Mouse (Mus musculus) bone marrow, adult 2 months (tissue): Measurements from ENCODE around the gene Nav2. TPM values are rescaled to one million over a fixed set of nuclear protein-coding genes. Genes with fewer than 3 reads are reported as not detected.

ENCODE experiments used
- H3K27ac ChIP-seq: fragments of 200-500 bp; 2 replicates; pipeline ENCODE4 v1.5.1; 2012; ENCODE audit warnings: low read depth, mild to moderate bottlenecking, control low read depth, inconsistent platforms, low read length; ENCODE audit not compliant: control insufficient read depth, poor library complexity, insufficient read depth
- H3K4me1 ChIP-seq: fragments of 200-500 bp; 2 replicates; pipeline ENCODE4 v1.6.1; 2011; ENCODE audit warnings: low read length; ENCODE audit not compliant: control insufficient read depth, insufficient read depth
- H3K4me3 ChIP-seq: fragments of 200-500 bp; replicated peaks from 2 replicates; pipeline ENCODE3; 2011; ENCODE audit warnings: mild to moderate bottlenecking, low read depth, low read length, control low read depth; ENCODE audit not compliant: control insufficient read depth
- CTCF ChIP-seq: fragments of 200-500 bp; IDR thresholded peaks from 2 replicates; pipeline ENCODE4 v1.5.1; 2011; ENCODE audit warnings: low read length, control low read depth; ENCODE audit not compliant: control insufficient read depth, insufficient read depth
- POLR2A ChIP-seq: fragments of 200-500 bp; IDR thresholded peaks from 2 replicates; pipeline ENCODE4 v1.6.1; 2011; ENCODE audit warnings: low read depth, mild to moderate bottlenecking, control low read depth, low read length, borderline replicate concordance; ENCODE audit not compliant: control insufficient read depth
- WGBS: fragments of 180-500 bp; shearing (Covaris S2); methylation state at CpG from one replicate; pipeline ENCODE4 v1.1.7; 2018; 5-methylcytosine and 5-hydroxymethylcytosine counted together
- polyA plus RNA-seq: library from polyadenylated mRNA; stranded (reverse); fragments of >200 nt; gene quantifications from 2 replicates; pipeline ENCODE4 v1.2.4, GENCODE M21; 2011; ENCODE audit warnings: low replicate concordance; ENCODE audit not compliant: missing spikeins, insufficient read depth, insufficient read length

Gene Nav2
- polyA plus RNA-seq, 1 experiment: 8.5 TPM

GRCm38 (mm10) chr7:49562851-49563250, 654.3 kb downstream of the Nav2 start:
- Histone ChIP-seq H3K27ac (no peak overlapping the region), H3K4me1 (no peaks in the 10 kb centered on the region), H3K4me3 (no peak overlapping the region)
- TF ChIP-seq POLR2A (no peak), CTCF (no peak)
- 88% methylated on average over 8 of the region's 8 CpGs for WGBS

DNA sequence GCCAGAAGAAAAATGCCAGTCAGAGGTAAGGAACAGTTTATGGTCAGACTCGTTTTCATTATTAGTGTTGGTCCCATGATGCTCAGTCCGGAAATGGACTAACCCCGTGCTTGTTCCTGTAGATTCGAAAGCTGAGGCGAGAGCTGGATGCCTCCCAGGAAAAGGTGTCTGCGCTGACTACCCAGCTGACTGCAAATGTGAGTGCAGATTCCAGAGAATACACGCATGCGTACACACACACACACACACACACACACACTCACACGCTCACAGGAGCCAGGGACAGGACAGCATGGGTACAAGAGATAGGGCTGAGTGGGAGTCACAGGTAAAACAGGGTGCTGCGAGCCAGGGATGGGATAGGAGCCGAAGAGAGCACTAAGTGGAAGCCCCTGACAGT, 656.6 kb downstream of the Nav2 start:
- Histone ChIP-seq H3K4me1 (no peaks in the 10 kb centered on the region), H3K27ac (no peak overlapping the region), H3K4me3 (no peak overlapping the region)
- 82% methylated on average over 11 of the region's 11 CpGs for WGBS
- TF ChIP-seq POLR2A (no peak), CTCF (no peak)

- 83% methylated on average over 11 of the region's 11 CpGs for WGBS
- no peaks in the 10 kb centered on the region for H3K4me1 ChIP-seq
- TF ChIP-seq POLR2A (no peak), CTCF (no peak)
- no peak overlapping the region for H3K27ac ChIP-seq
- H3K4me3 ChIP-seq: no peak overlapping the region
These were observed 657.3 kb downstream of the Nav2 start for GRCm38 (mm10) chr7:49565798-49566197.

DNA sequence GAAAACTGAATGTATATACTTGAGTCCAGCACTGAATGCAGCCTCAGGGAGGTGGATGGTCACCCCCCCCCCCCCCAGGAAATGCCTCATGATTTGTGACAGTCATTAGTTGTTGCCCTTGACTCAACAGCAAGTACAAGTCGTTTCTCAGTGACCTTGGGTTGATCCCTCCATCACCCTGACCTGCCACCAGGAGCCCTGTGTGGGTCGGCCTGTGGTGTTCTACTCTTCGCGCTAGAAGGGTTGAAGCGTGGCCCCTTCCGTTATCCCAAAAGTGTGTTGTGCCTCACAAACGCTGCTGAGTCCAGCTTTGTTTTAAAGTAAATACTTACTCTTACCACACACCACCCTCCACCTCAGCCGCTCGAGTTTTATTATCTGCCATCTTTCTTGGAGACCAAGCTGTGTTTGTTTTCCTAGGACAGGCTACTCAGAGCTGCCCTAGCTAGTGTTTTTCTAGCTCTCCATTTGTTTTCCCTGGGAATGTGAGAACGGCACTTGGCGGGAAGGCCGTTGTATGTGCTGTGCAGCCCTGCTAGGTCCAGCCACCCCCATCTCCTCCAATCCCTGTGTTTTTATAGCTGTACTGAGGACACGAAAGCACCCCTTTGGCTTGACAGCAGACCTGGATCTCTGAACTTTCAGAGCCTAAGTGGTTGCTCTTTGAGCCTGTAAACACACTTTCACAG, 659.0 kb downstream of the Nav2 start:
- no peak for TF ChIP-seq POLR2A
- TF ChIP-seq CTCF: no peak
- no peaks in the 10 kb centered on the region for H3K4me1 ChIP-seq
- H3K27ac ChIP-seq: no peak overlapping the region
- no peak overlapping the region for H3K4me3 ChIP-seq
- WGBS: 86% methylated on average over 13 of the region's 13 CpGs

- Histone ChIP-seq H3K4me1 (no peaks in the 10 kb centered on the region), H3K4me3 (no peak overlapping the region), H3K27ac (no peak overlapping the region)
- 88% methylated on average over 7 of the region's 7 CpGs for WGBS
- no peak for TF ChIP-seq CTCF
- no peak for TF ChIP-seq POLR2A
These were observed 661.1 kb downstream of the Nav2 start for GRCm38 (mm10) chr7:49569646-49570045.

GRCm38 (mm10) chr7:49571606-49572005, 663.1 kb downstream of the Nav2 start:
- Histone ChIP-seq H3K27ac (no peak overlapping the region), H3K4me1 (no peaks in the 10 kb centered on the region), H3K4me3 (no peak overlapping the region)
- WGBS: 88% methylated on average over 2 of the region's 2 CpGs
- TF ChIP-seq POLR2A (no peak), CTCF (no peak)

- TF ChIP-seq CTCF (no peak), POLR2A (no peak)
- 86% methylated on average over 9 of the region's 9 CpGs for WGBS
- H3K27ac ChIP-seq: no peak overlapping the region
- no peak overlapping the region for H3K4me3 ChIP-seq
- H3K4me1 ChIP-seq: no peaks in the 10 kb centered on the region
These were observed 666.7 kb downstream of the Nav2 start for GRCm38 (mm10) chr7:49575226-49575625.

GRCm38 (mm10) chr7:49577096-49577495, 668.6 kb downstream of the Nav2 start:
- Histone ChIP-seq H3K27ac (no peak overlapping the region), H3K4me3 (no peak overlapping the region), H3K4me1 (no peaks in the 10 kb centered on the region)
- WGBS: 69% methylated on average over 2 of the region's 2 CpGs
- TF ChIP-seq POLR2A (no peak), CTCF (no peak)

DNA sequence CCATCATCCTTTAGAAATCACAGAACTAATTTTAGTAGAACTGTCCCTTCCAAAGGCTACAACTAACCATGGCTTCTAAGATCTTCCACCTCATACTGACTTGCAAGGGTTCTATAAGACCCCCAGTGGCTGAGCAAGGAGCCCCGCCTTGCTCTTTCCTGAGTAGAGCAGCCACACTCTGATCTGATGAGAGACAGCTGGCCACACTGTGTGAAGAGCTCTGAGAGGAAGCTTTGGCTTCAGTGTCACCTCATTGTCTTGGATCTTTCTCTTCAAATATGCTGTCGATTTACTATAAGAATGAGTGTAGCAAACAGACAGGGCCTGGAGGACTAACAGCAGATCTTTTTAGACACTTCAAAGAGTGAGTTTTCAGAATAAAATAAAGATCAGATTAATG, 673.4 kb downstream of the Nav2 start:
- WGBS: 79% methylated on average over 2 of the region's 2 CpGs
- TF ChIP-seq POLR2A (no peak), CTCF (no peak)

More for the DNA sequence above, 673.4 kb downstream of the Nav2 start:
- H3K27ac ChIP-seq: no peak overlapping the region
- no peak overlapping the region for H3K4me3 ChIP-seq
- no peaks in the 10 kb centered on the region; the same call in 1 of the 2 replicates for H3K4me1 ChIP-seq
